Mouse (Mus musculus): ENCODE data around the gene Ccnl1. TPM values are rescaled to one million over a fixed set of nuclear protein-coding genes. Genes with fewer than 3 reads are reported as not detected.

Ccnl1 gene
- polyA plus RNA-seq, 1 experiment from 2014 or later = 119 TPM

GRCm38 (mm10) chr3:65921671-65922070 lies 36.4 kb downstream of the Ccnl1 start:
- DNase-seq (ENCODE audit: low spot score, missing footprints) (no peak), ATAC-seq (ENCODE audit: low FRiP score) (no peak)
- H3K36me3 ChIP-seq (ENCODE audit: control insufficient read depth, insufficient read depth, low read length) = no peaks in the 10 kb centered on the region
- no peaks in the 10 kb centered on the region for H3K27me3 ChIP-seq (ENCODE audit: control insufficient read depth, insufficient read depth, low read length)
- H3K4me3 ChIP-seq (ENCODE audit: low read depth, low read length) = no peak overlapping the region
- no peak overlapping the region for H3K27ac ChIP-seq (ENCODE audit: low read depth, low read length)
- WGBS = 91% methylated on average over 1 of the region's 1 CpGs
- no peaks in the 10 kb centered on the region for H3K4me1 ChIP-seq (ENCODE audit: control insufficient read depth, insufficient read depth, low read length)
- H3K9me3 ChIP-seq (ENCODE audit: control insufficient read depth, low read length) = no peaks in the 10 kb centered on the region
- H3K9ac ChIP-seq (ENCODE audit: low read length) = no peak overlapping the region
- no peak overlapping the region for H3K4me2 ChIP-seq

GRCm38 (mm10) chr3:65919016-65919415 lies 39.0 kb downstream of the Ccnl1 start:
- no peak overlapping the region for H3K4me3 ChIP-seq (ENCODE audit: low read depth, low read length)
- H3K27me3 ChIP-seq (ENCODE audit: control insufficient read depth, insufficient read depth, low read length) = no peaks in the 10 kb centered on the region
- ATAC-seq (ENCODE audit: low FRiP score) = no peak
- no peak overlapping the region for H3K4me2 ChIP-seq
- 96% methylated on average over 2 of the region's 2 CpGs for WGBS
- no peaks in the 10 kb centered on the region for H3K4me1 ChIP-seq (ENCODE audit: control insufficient read depth, insufficient read depth, low read length)
- no peaks in the 10 kb centered on the region for H3K36me3 ChIP-seq (ENCODE audit: control insufficient read depth, insufficient read depth, low read length)
- no peak overlapping the region for H3K27ac ChIP-seq (ENCODE audit: low read depth, low read length)
- DNase-seq (ENCODE audit: low spot score, missing footprints) = no peak
- no peak overlapping the region for H3K9ac ChIP-seq (ENCODE audit: low read length)
- no peaks in the 10 kb centered on the region for H3K9me3 ChIP-seq (ENCODE audit: control insufficient read depth, low read length)

GRCm38 (mm10) chr3:65912928-65913327 lies 45.1 kb downstream of the Ccnl1 start:
- no peaks in the 10 kb centered on the region for H3K9me3 ChIP-seq (ENCODE audit: control insufficient read depth, low read length)
- no peaks in the 10 kb centered on the region for H3K36me3 ChIP-seq (ENCODE audit: control insufficient read depth, insufficient read depth, low read length)
- DNase-seq (ENCODE audit: low spot score, missing footprints) (no peak), ATAC-seq (ENCODE audit: low FRiP score) (no peak)
- H3K4me3 ChIP-seq (ENCODE audit: low read depth, low read length) = no peak overlapping the region
- no peaks in the 10 kb centered on the region for H3K4me1 ChIP-seq (ENCODE audit: control insufficient read depth, insufficient read depth, low read length)
- WGBS = 71% methylated on average over 4 of the region's 4 CpGs
- H3K9ac ChIP-seq (ENCODE audit: low read length) = no peak overlapping the region
- H3K27me3 ChIP-seq (ENCODE audit: control insufficient read depth, insufficient read depth, low read length) = no peaks in the 10 kb centered on the region
- H3K4me2 ChIP-seq = no peak overlapping the region
- H3K27ac ChIP-seq (ENCODE audit: low read depth, low read length) = no peak overlapping the region

GRCm38 (mm10) chr3:65912217-65912616 lies 45.8 kb downstream of the Ccnl1 start:
- H3K4me1 ChIP-seq (ENCODE audit: control insufficient read depth, insufficient read depth, low read length) = no peaks in the 10 kb centered on the region
- no peak overlapping the region for H3K4me3 ChIP-seq (ENCODE audit: low read depth, low read length)
- no peak overlapping the region for H3K4me2 ChIP-seq
- H3K27ac ChIP-seq (ENCODE audit: low read depth, low read length) = no peak overlapping the region
- H3K9me3 ChIP-seq (ENCODE audit: control insufficient read depth, low read length) = no peaks in the 10 kb centered on the region
- 82% methylated on average over 11 of the region's 11 CpGs for WGBS
- H3K9ac ChIP-seq (ENCODE audit: low read length) = no peak overlapping the region
- no peak for DNase-seq (ENCODE audit: low spot score, missing footprints)
- no peaks in the 10 kb centered on the region for H3K36me3 ChIP-seq (ENCODE audit: control insufficient read depth, insufficient read depth, low read length)
- H3K27me3 ChIP-seq (ENCODE audit: control insufficient read depth, insufficient read depth, low read length) = no peaks in the 10 kb centered on the region
- ATAC-seq (ENCODE audit: low FRiP score) = no peak

GRCm38 (mm10) chr3:65911265-65911664 lies 46.8 kb downstream of the Ccnl1 start:
- no peak overlapping the region for H3K9ac ChIP-seq (ENCODE audit: low read length)
- no peaks in the 10 kb centered on the region for H3K36me3 ChIP-seq (ENCODE audit: control insufficient read depth, insufficient read depth, low read length)
- no peaks in the 10 kb centered on the region for H3K9me3 ChIP-seq (ENCODE audit: control insufficient read depth, low read length)
- no peaks in the 10 kb centered on the region for H3K27me3 ChIP-seq (ENCODE audit: control insufficient read depth, insufficient read depth, low read length)
- H3K4me2 ChIP-seq = no peak overlapping the region
- ATAC-seq (ENCODE audit: low FRiP score) (no peak), DNase-seq (ENCODE audit: low spot score, missing footprints) (no peak)
- H3K27ac ChIP-seq (ENCODE audit: low read depth, low read length) = no peak overlapping the region
- WGBS = 86% methylated on average over 3 of the region's 3 CpGs
- no peak overlapping the region for H3K4me3 ChIP-seq (ENCODE audit: low read depth, low read length)
- H3K4me1 ChIP-seq (ENCODE audit: control insufficient read depth, insufficient read depth, low read length) = no peaks in the 10 kb centered on the region

GRCm38 (mm10) chr3:65909454-65909853 lies 48.6 kb downstream of the Ccnl1 start:
- Histone ChIP-seq H3K36me3 (ENCODE audit: control insufficient read depth, insufficient read depth, low read length) (no peaks in the 10 kb centered on the region), H3K4me3 (ENCODE audit: low read depth, low read length) (no peak overlapping the region), H3K27ac (ENCODE audit: low read depth, low read length) (no peak overlapping the region), H3K9me3 (ENCODE audit: control insufficient read depth, low read length) (no peaks in the 10 kb centered on the region), H3K9ac (ENCODE audit: low read length) (no peak overlapping the region), H3K4me1 (ENCODE audit: control insufficient read depth, insufficient read depth, low read length) (peaks cover 3% of the 10 kb centered on the region; the same call in 1 of the 2 replicates), H3K4me2 (no peak overlapping the region), H3K27me3 (ENCODE audit: control insufficient read depth, insufficient read depth, low read length) (no peaks in the 10 kb centered on the region)
- DNase-seq (ENCODE audit: low spot score, missing footprints) = no peak
- WGBS = 85% methylated on average over 2 of the region's 2 CpGs
- no peak for ATAC-seq (ENCODE audit: low FRiP score)

- Histone ChIP-seq H3K36me3 (ENCODE audit: control insufficient read depth, insufficient read depth, low read length) (no peaks in the 10 kb centered on the region), H3K27me3 (ENCODE audit: control insufficient read depth, insufficient read depth, low read length) (no peaks in the 10 kb centered on the region), H3K4me2 (no peak overlapping the region), H3K4me3 (ENCODE audit: low read depth, low read length) (no peak overlapping the region), H3K9me3 (ENCODE audit: control insufficient read depth, low read length) (no peaks in the 10 kb centered on the region), H3K9ac (ENCODE audit: low read length) (no peak overlapping the region), H3K4me1 (ENCODE audit: control insufficient read depth, insufficient read depth, low read length) (peaks cover 4% of the 10 kb centered on the region; the same call in 1 of the 2 replicates), H3K27ac (ENCODE audit: low read depth, low read length) (no peak overlapping the region)
- DNase-seq (ENCODE audit: low spot score, missing footprints) = no peak
- ATAC-seq (ENCODE audit: low FRiP score) = no peak
- WGBS = 93% methylated on average over 4 of the region's 4 CpGs
Observed at GRCm38 (mm10) chr3:65907536-65907935, 50.5 kb downstream of the Ccnl1 start.

GRCm38 (mm10) chr3:65905281-65906169 lies 52.5 kb downstream of the Ccnl1 start:
- peaks cover 4% of the 10 kb centered on the region; the same call in 1 of the 2 replicates for H3K4me1 ChIP-seq (ENCODE audit: control insufficient read depth, insufficient read depth, low read length)
- H3K4me3 ChIP-seq (ENCODE audit: low read depth, low read length) = no peak overlapping the region
- 44% methylated on average over 7 of the region's 7 CpGs for WGBS
- H3K27ac ChIP-seq (ENCODE audit: low read depth, low read length) = no peak overlapping the region
- 0 out of 2 replicates have a peak, but pooled peaks have one; percentile 24 for ATAC-seq (ENCODE audit: low FRiP score)
- H3K27me3 ChIP-seq (ENCODE audit: control insufficient read depth, insufficient read depth, low read length) = no peaks in the 10 kb centered on the region
- H3K9ac ChIP-seq (ENCODE audit: low read length) = no peak overlapping the region
- H3K4me2 ChIP-seq = no peak overlapping the region
- no peaks in the 10 kb centered on the region for H3K9me3 ChIP-seq (ENCODE audit: control insufficient read depth, low read length)
- no peak for DNase-seq (ENCODE audit: low spot score, missing footprints)
- H3K36me3 ChIP-seq (ENCODE audit: control insufficient read depth, insufficient read depth, low read length) = no peaks in the 10 kb centered on the region

GRCm38 (mm10) chr3:65904711-65905110 lies 53.3 kb downstream of the Ccnl1 start:
- H3K4me2 ChIP-seq = no peak overlapping the region
- no peak overlapping the region for H3K4me3 ChIP-seq (ENCODE audit: low read depth, low read length)
- no peak overlapping the region for H3K27ac ChIP-seq (ENCODE audit: low read depth, low read length)
- DNase-seq (ENCODE audit: low spot score, missing footprints) = no peak
- WGBS = 12% methylated on average over 6 of the region's 6 CpGs
- no peak overlapping the region for H3K9ac ChIP-seq (ENCODE audit: low read length)
- H3K9me3 ChIP-seq (ENCODE audit: control insufficient read depth, low read length) = no peaks in the 10 kb centered on the region
- no peak for ATAC-seq (ENCODE audit: low FRiP score)
- H3K4me1 ChIP-seq (ENCODE audit: control insufficient read depth, insufficient read depth, low read length) = peaks cover 4% of the 10 kb centered on the region; the same call in 1 of the 2 replicates
- no peaks in the 10 kb centered on the region for H3K36me3 ChIP-seq (ENCODE audit: control insufficient read depth, insufficient read depth, low read length)
- H3K27me3 ChIP-seq (ENCODE audit: control insufficient read depth, insufficient read depth, low read length) = no peaks in the 10 kb centered on the region
